Mouse (Mus musculus) layer of hippocampus, adult 6 months (tissue): ENCODE results near the gene 4930430F08Rik. TPM values are rescaled to one million over a fixed set of nuclear protein-coding genes. Genes with fewer than 3 reads are reported as not detected.

Experiments used
- long read RNA-seq, 2 experiments: library from polyadenylated mRNA; unstranded; transcript quantifications; one replicate each; pipeline ENCODE4 v2.0.0; 2019 to 2020
- polyA plus RNA-seq: library from polyadenylated mRNA; unstranded; fragments of <200 nt; fragmentation: Nextera tagmentation; gene quantifications from 2 replicates; pipeline ENCODE4 v1.2.3, GENCODE M21; 2021

The 4930430F08Rik gene
- polyA plus RNA-seq, result 16.8 and 20.6 TPM in 2 replicates
- long read RNA-seq, experiment 1, transcript 4930430F08Rik-201 (7 exons, 2,564 nt), result major isoform, 21 of 32 reads
- long read RNA-seq, experiment 1, partial matches to known transcripts, result 3 of 32 reads
- long read RNA-seq, experiment 1, other reads (novel, unspliced or antisense), result 8 of 32 reads
- long read RNA-seq, experiment 2, transcript 4930430F08Rik-201 (7 exons, 2,564 nt), result major isoform, 146 of 190 reads
- long read RNA-seq, experiment 2, partial matches to known transcripts, result 9 of 190 reads
- long read RNA-seq, experiment 2, other reads (novel, unspliced or antisense), result 35 of 190 reads

DNA sequence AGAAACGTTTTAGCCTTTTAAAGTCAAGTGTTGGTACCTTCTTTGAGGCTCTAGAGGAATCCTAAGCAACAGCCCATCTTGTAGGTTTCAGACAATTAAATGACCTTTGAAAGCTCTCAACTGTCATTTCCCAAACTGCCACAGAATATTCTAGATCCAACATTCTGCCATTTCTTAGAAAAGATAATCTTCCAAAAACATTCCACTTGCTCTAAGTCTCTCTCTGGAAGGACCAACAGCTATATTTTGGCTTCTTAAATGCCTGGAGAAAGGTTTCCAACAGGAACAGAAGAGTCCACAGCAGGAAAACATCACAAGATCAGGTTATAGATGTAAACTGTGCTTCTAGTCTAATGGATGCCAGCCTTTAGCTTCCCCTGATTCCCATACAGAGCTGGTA lies at the start of gene 4930430F08Rik, which contains the start of gene 1700017N19Rik:
TSS of gene 4930430F08Rik (minus strand) at position 101 of the 400 bp plus-strand sequence.
TSS of gene 1700017N19Rik (plus strand) at position 162 of the 400 bp plus-strand sequence.

Other genes starting within 250 kb of the 4930430F08Rik start
- not detected in 2 replicates for gene Gm4302, start 249.6 kb downstream of the 4930430F08Rik start, polyA plus RNA-seq
- gene Gm4303, start 244.5 kb downstream of the 4930430F08Rik start, polyA plus RNA-seq, result not detected in 2 replicates
- gene Gm4305, start 239.3 kb downstream of the 4930430F08Rik start, polyA plus RNA-seq, result not detected in 2 replicates
- not detected in 2 replicates for gene Gm4307, start 229.1 kb downstream of the 4930430F08Rik start, polyA plus RNA-seq
- gene Gm4312, start 207.9 kb downstream of the 4930430F08Rik start, polyA plus RNA-seq, result not detected in 2 replicates
- 5.2 and 7.5 TPM in 2 replicates for gene Tmtc3, start 103.1 kb downstream of the 4930430F08Rik start, polyA plus RNA-seq
- gene Cep290, start 102.9 kb downstream of the 4930430F08Rik start, polyA plus RNA-seq, result 3.3 and 4.0 TPM in 2 replicates
- gene 1700017N19Rik, start 61 bp upstream of the 4930430F08Rik start, polyA plus RNA-seq, result not detected in 2 replicates